Mouse (Mus musculus) heart, embryonic 11.5 days (tissue): ENCODE results near the gene Mif. TPM values are rescaled to one million over a fixed set of nuclear protein-coding genes. Genes with fewer than 3 reads are reported as not detected.
A peak's percentile ranks its signal among the peaks of the same experiment; 100 is the strongest.
"Not testable (repeated sequence)": the region's sequence is repeated elsewhere in the genome, so short reads cannot be mapped to it uniquely, and the experiment has no call there.

Experiments used
- ATAC-seq: fragments of 200-750 bp; cut with Nextera tagmentation; replicated peaks from 2 replicates; pipeline ENCODE4 v1.8.0; 2017; ENCODE audit warnings: moderate library complexity; ENCODE audit not compliant: insufficient number of reproducible peaks, low FRiP score, low TSS enrichment
- H3K27ac ChIP-seq: fragments of 300-500 bp; sonication (generic); 2 replicates; pipeline ENCODE4 v1.5.1; 2014; ENCODE audit warnings: mild to moderate bottlenecking, low read depth, low read length
- H3K27me3 ChIP-seq: fragments of 300-500 bp; sonication (generic); 2 replicates; pipeline ENCODE4 v1.6.1; 2014; ENCODE audit warnings: mild to moderate bottlenecking, low read length, mixed read lengths; ENCODE audit not compliant: control insufficient read depth, insufficient read depth
- H3K36me3 ChIP-seq: fragments of 300-500 bp; sonication (generic); 2 replicates; pipeline ENCODE4 v1.6.1; 2014; ENCODE audit warnings: mild to moderate bottlenecking, low read length, moderate library complexity, mixed read lengths; ENCODE audit not compliant: control insufficient read depth, insufficient read depth
- H3K4me1 ChIP-seq: fragments of 300-500 bp; sonication (generic); 2 replicates; pipeline ENCODE4 v1.6.1; 2014; ENCODE audit warnings: low read length; ENCODE audit not compliant: control insufficient read depth, insufficient read depth
- H3K4me2 ChIP-seq: fragments of 300-500 bp; sonication (generic); 2 replicates; pipeline ENCODE4 v1.6.1; 2014; ENCODE audit warnings: mild to moderate bottlenecking, moderate library complexity
- H3K4me3 ChIP-seq: fragments of 300-500 bp; sonication (generic); 2 replicates; pipeline ENCODE4 v1.5.1; 2014; ENCODE audit warnings: low read depth, low read length
- H3K9ac ChIP-seq: fragments of 300-500 bp; sonication (generic); 2 replicates; pipeline ENCODE4 v1.6.1; 2014; ENCODE audit warnings: mild to moderate bottlenecking, low read depth, low read length, moderate library complexity
- H3K9me3 ChIP-seq: fragments of 300-500 bp; sonication (generic); replicated peaks from 2 replicates; pipeline ENCODE4 v1.6.1; 2016; ENCODE audit warnings: low read length; ENCODE audit not compliant: control insufficient read depth
- WGBS: fragments of 180-500 bp; shearing (Covaris S2); extraction: QIAGEN DNeasy Blood & Tissue Kit; methylation state at CpG from one replicate; pipeline ENCODE4 v1.1.7; 2014; ENCODE audit not compliant: insufficient replicate concordance; 5-methylcytosine and 5-hydroxymethylcytosine counted together
- polyA plus RNA-seq: library from polyadenylated mRNA; unstranded; fragments of >200 nt; fragmentation: Nextera tagmentation; extraction: Ambion mirVana; gene quantifications from 2 replicates; pipeline ENCODE4 v1.2.1, GENCODE M21; 2014

Mif gene
- polyA plus RNA-seq, 1 experiment from 2014 or later, result 2,898 TPM

GRCm38 (mm10) chr10:75893089-75893750 is 33.2 kb upstream of the Mif start, which contains the start of gene Derl3:
Derl3 (plus strand) TSS chr10:75893413.
- no peaks in the 10 kb centered on the region for H3K9me3 ChIP-seq
- 2% methylated on average over 51 of the region's 51 CpGs for WGBS
- H3K27ac ChIP-seq, result no peak within 1 kb of the TSS
- peak within 1 kb of the TSS; percentile 95 for H3K4me2 ChIP-seq
- H3K4me1 ChIP-seq, result peaks cover 13% of the 10 kb centered on the region
- H3K9ac ChIP-seq, result peak within 1 kb of the TSS; percentile 59
- peak; percentile 97 for ATAC-seq
- no peaks in the 10 kb centered on the region for H3K27me3 ChIP-seq
- H3K4me3 ChIP-seq, result peak within 1 kb of the TSS; percentile 47
- H3K36me3 ChIP-seq, result peaks cover 22% of the 10 kb centered on the region

GRCm38 (mm10) chr10:75889406-75890153 is 29.5 kb upstream of the Mif start:
- WGBS, result 39% methylated on average over 8 of the region's 8 CpGs
- H3K9me3 ChIP-seq, result no peaks in the 10 kb centered on the region
- no peak overlapping the region for H3K4me3 ChIP-seq
- no peaks in the 10 kb centered on the region for H3K27me3 ChIP-seq
- peaks cover 13% of the 10 kb centered on the region for H3K4me1 ChIP-seq
- H3K4me2 ChIP-seq, result no peak overlapping the region
- no peaks in the 10 kb centered on the region for H3K36me3 ChIP-seq
- H3K27ac ChIP-seq, result no peak overlapping the region
- H3K9ac ChIP-seq, result peak overlapping the region; percentile 22; the same call in 1 of the 2 replicates
- ATAC-seq, result no peak

- H3K27ac ChIP-seq, H3K4me3 ChIP-seq, H3K4me2 ChIP-seq, H3K36me3 ChIP-seq, ATAC-seq, H3K9ac ChIP-seq, H3K9me3 ChIP-seq, H3K27me3 ChIP-seq, H3K4me1 ChIP-seq: not testable (repeated sequence)
- WGBS, result 79% methylated on average over 5 of the region's 5 CpGs
These were observed 27.5 kb upstream of the Mif start for GRCm38 (mm10) chr10:75887504-75887903.

- no peak overlapping the region for H3K9ac ChIP-seq
- H3K27ac ChIP-seq, result no peak overlapping the region
- WGBS, result 86% methylated on average over 8 of the region's 8 CpGs
- peaks cover 8% of the 10 kb centered on the region; the same call in 1 of the 2 replicates for H3K4me1 ChIP-seq
- no peaks in the 10 kb centered on the region for H3K36me3 ChIP-seq
- no peak for ATAC-seq
- H3K27me3 ChIP-seq, result no peaks in the 10 kb centered on the region
- H3K4me3 ChIP-seq, result no peak overlapping the region
- H3K4me2 ChIP-seq, result no peak overlapping the region
- no peaks in the 10 kb centered on the region for H3K9me3 ChIP-seq
These were observed 24.7 kb upstream of the Mif start for GRCm38 (mm10) chr10:75884742-75885141.

GRCm38 (mm10) chr10:75883232-75883552 is 23.2 kb upstream of the Mif start:
- Histone ChIP-seq H3K4me2 (peak overlapping the region; percentile 46), H3K27me3 (no peaks in the 10 kb centered on the region), H3K27ac (no peak overlapping the region), H3K9ac (peak overlapping the region; percentile 58; the same call in 1 of the 2 replicates), H3K4me3 (peak overlapping the region; percentile 15; the same call in 1 of the 2 replicates), H3K36me3 (no peaks in the 10 kb centered on the region), H3K4me1 (no peaks in the 10 kb centered on the region), H3K9me3 (no peaks in the 10 kb centered on the region)
- WGBS, result under 1% methylated on average over 10 of the region's 10 CpGs
- no peak; the same call in 1 of the 2 replicates for ATAC-seq

GRCm38 (mm10) chr10:75882433-75883231 is 22.6 kb upstream of the Mif start:
- H3K9me3 ChIP-seq, result no peaks in the 10 kb centered on the region
- peak overlapping the region; percentile 58; the same call in 1 of the 2 replicates for H3K9ac ChIP-seq
- H3K4me2 ChIP-seq, result peak overlapping the region; percentile 46
- WGBS, result 4% methylated on average over 14 of the region's 15 CpGs
- H3K27ac ChIP-seq, result no peak overlapping the region
- no peak for ATAC-seq
- no peaks in the 10 kb centered on the region for H3K27me3 ChIP-seq
- peak overlapping the region; percentile 15; the same call in 1 of the 2 replicates for H3K4me3 ChIP-seq
- H3K4me1 ChIP-seq, result no peaks in the 10 kb centered on the region
- no peaks in the 10 kb centered on the region for H3K36me3 ChIP-seq

- ATAC-seq, result no peak
- WGBS, result 19% methylated on average over 20 of the region's 20 CpGs
- no peaks in the 10 kb centered on the region for H3K9me3 ChIP-seq
- no peaks in the 10 kb centered on the region for H3K4me1 ChIP-seq
- no peak overlapping the region for H3K9ac ChIP-seq
- 0 out of 2 replicates have a peak overlapping the region, but pooled peaks have one; percentile 29 for H3K27ac ChIP-seq
- H3K27me3 ChIP-seq, result no peaks in the 10 kb centered on the region
- H3K4me2 ChIP-seq, result no peak overlapping the region
- H3K36me3 ChIP-seq, result no peaks in the 10 kb centered on the region
- H3K4me3 ChIP-seq, result no peak overlapping the region
These were observed 21.8 kb upstream of the Mif start for GRCm38 (mm10) chr10:75881578-75882432.
